In the genomic region with DNA sequence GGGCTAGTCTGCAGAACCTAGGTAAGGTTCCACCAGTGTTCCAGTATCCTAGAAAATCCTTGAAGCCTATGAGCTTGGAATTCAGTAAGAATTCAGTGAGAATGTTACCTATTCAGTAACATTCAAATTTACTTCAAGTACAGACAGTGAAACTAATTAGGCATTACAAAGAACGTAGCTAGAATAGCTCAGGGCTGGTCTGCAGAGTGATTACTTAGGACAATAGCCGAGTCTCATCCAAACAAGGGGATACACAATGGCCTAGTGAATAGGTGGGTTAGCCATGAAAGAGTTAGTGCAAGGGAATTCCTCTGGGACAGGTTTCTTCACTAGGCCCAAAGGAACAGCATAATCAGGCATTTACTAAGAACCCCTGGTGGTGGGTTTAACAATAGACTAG, we compare ENCODE assay signal across 7 mouse cellular contexts.
DNase-seq lines count a peak whose midpoint lies in the region; TF ChIP-seq lines count a peak whose summit lies in the region.
"Not testable (repeated sequence)": the region's sequence is repeated elsewhere in the genome, so short reads cannot be mapped to it uniquely, and the experiment has no call there.

No protein-coding gene starts in this region.

- not testable (repeated sequence) for H3K36me3 ChIP-seq in ES-Bruce4 (ENCODE audit: control insufficient read depth, insufficient read depth, low read length, poor library complexity, severe bottlenecking); ES-E14 (ENCODE audit: control insufficient read depth, insufficient read depth, low read length, poor library complexity, severe bottlenecking)

- H3K27ac ChIP-seq in ES-Bruce4 (ENCODE audit: insufficient read depth, low read length), result peak overlapping the region; percentile 100; the same call in 1 of the 2 replicates
- H3K27ac ChIP-seq in ES-E14 (ENCODE audit: insufficient read depth, low read depth, low read length, poor library complexity, severe bottlenecking), result peak overlapping the region; percentile 100

- TF ChIP-seq POLR2A in ES-Bruce4 (IDR thresholded peaks at IDR 0.05; ENCODE audit: insufficient read depth, low read length), result not testable (repeated sequence)

- H3K9me3 ChIP-seq in ES-Bruce4 (replicated peaks; ENCODE audit: control insufficient read depth, insufficient read depth, low read length, poor library complexity, severe bottlenecking); ES-E14 (ENCODE audit: control insufficient read depth, insufficient read depth, low read depth, low read length): not testable (repeated sequence)

- H3K27me3 ChIP-seq in ES-Bruce4 (ENCODE audit: control insufficient read depth, insufficient read depth, low read length, poor library complexity, severe bottlenecking), result not testable (repeated sequence)

- H3K4me3 ChIP-seq in ES-Bruce4 (ENCODE audit: low read depth, low read length); ES-E14 (ENCODE audit: insufficient read depth in 1 of 2, low read depth in 1 of 2, low read length in 2 of 2, poor library complexity in 1 of 2, severe bottlenecking in 1 of 2): not testable (repeated sequence)

- not testable (repeated sequence) for TF ChIP-seq EP300 in ES-Bruce4 (IDR thresholded peaks at IDR 0.05; ENCODE audit: insufficient read depth, low read depth, low read length)

- not testable (repeated sequence) for TF ChIP-seq CTCF in ES-Bruce4 (IDR thresholded peaks at IDR 0.05; ENCODE audit: low read depth, low read length)

- not testable (repeated sequence) for H3K9ac ChIP-seq in ES-Bruce4 (ENCODE audit: low read depth, poor library complexity, severe bottlenecking); ES-E14 (ENCODE audit: insufficient read depth, low read depth, low read length, poor library complexity, severe bottlenecking)

- DNase-seq in ES-CJ7 (ENCODE audit: low read depth, low spot score), result peak; percentile 99
- peak; percentile 80 for DNase-seq in ES-E14 (ENCODE audit: low read depth, low spot score)
- peak; percentile 100 for DNase-seq in R1 (ENCODE audit: low read depth, low spot score)
- peak; percentile 72 for DNase-seq in WW6 (ENCODE audit: low read depth, low spot score)
- DNase-seq in ZHBTc4 (ENCODE audit: low read depth, low spot score), result peak; percentile 97
- peak; percentile 23 for DNase-seq in retina, postnatal 1 day

- H3K4me1 ChIP-seq in ES-Bruce4 (ENCODE audit: control insufficient read depth, insufficient read depth, low read length), result not testable (repeated sequence)
- H3K4me1 ChIP-seq in ES-E14 (ENCODE audit: control insufficient read depth in 2 of 2, insufficient read depth in 2 of 2, low read length in 2 of 2, poor library complexity in 1 of 2), result peaks cover 20 to 35% of the 10 kb centered on the region in 2 experiments

- in situ Hi-C loops in ES-E14 (cut with MboI; ENCODE audit: low sequenced_read_pairs in 2 of 2, unreplicated experiment in 2 of 2), result not testable (repeated sequence)

TF ChIP-seq in ES-E14, 5 proteins besides CTCF, POLR2A, EP300 and RAD21:
- TF ChIP-seq MAFK (IDR thresholded peaks at IDR 0.05; ENCODE audit: insufficient read depth, low read depth, low read length) (peak; percentile 34; the same call in 1 of the 2 replicates), CHD2 (IDR thresholded peaks at IDR 0.05; ENCODE audit: low read depth, low read length) (peak; percentile 81; the same call in 1 of the 2 replicates)

Comparison
In these comparisons a context has a peak if more than half of its experiments do, and no peak if none do; other contexts are left out.
1. DNase-seq: peak in every context shown above with its lines; median percentile 100 in R1; 99 in ES-CJ7; 97 in ZHBTc4; 80 in ES-E14; 72 in WW6; 23 in retina, postnatal 1 day.